Mouse (Mus musculus): ENCODE measurements around the gene Gm4305. TPM values are rescaled to one million over a fixed set of nuclear protein-coding genes. Genes with fewer than 3 reads are reported as not detected.

Gm4305 gene
- total RNA-seq (2023), result not detected

DNA sequence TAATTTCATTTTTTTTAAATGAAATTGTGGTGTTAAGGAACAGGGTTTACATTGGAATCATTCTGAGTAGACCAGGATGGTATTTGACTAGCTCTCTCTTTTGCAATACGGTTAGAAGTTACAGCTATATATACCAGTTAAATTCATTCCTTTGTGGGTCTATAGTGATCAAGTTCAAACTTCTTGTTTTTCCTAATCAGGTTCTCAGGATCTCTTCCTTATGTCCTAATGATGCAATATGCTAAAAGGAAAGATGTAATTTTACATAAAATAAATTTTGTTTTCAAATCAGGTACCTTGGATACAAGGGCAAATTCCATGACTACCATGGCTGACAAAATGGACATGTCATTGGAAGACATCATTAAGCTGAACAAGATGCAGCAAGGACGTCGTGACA lies at the start of gene Gm4305:
Gene Gm4305, plus strand, starts transcription at position 301 of the 400 bp plus-strand sequence.

DNA sequence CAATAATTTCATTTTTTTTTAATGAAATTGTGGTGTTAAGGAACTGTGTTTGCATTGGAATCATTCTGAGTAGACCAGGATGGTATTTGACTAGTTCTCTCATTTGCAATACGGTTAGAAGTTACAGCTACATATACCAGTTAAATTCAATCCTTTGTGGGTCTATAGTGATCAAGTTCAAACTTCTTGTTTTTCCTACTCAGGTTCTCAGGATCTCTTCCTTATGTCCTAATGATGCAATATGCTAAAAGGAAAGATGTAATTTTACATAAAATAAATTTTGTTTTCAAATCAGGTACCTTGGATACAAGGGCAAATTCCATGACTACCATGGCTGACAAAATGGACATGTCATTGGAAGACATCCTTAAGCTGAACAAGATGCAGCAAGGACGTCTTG lies 15.5 kb upstream of the Gm4305 start, which contains the start of gene Gm4301:
Gene Gm4301, plus strand, starts transcription at position 301 of the 400 bp plus-strand sequence.

DNA sequence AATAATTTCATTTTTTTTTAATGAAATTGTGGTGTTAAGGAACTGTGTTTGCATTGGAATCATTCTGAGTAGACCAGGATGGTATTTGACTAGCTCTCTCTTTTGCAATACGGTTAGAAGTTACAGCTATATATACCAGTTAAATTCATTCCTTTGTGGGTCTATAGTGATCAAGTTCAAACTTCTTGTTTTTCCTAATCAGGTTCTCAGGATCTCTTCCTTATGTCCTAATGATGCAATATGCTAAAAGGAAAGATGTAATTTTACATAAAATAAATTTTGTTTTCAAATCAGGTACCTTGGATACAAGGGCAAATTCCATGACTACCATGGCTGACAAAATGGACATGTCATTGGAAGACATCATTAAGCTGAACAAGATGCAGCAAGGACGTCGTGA lies 10.4 kb upstream of the Gm4305 start, which contains the start of gene Gm4302:
Gene Gm4302, plus strand, starts transcription at position 301 of the 400 bp plus-strand sequence.

DNA sequence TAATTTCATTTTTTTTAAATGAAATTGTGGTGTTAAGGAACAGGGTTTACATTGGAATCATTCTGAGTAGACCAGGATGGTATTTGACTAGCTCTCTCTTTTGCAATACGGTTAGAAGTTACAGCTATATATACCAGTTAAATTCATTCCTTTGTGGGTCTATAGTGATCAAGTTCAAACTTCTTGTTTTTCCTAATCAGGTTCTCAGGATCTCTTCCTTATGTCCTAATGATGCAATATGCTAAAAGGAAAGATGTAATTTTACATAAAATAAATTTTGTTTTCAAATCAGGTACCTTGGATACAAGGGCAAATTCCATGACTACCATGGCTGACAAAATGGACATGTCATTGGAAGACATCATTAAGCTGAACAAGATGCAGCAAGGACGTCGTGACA lies 5.2 kb upstream of the Gm4305 start, which contains the start of gene Gm4303:
Gene Gm4303, plus strand, starts transcription at position 301 of the 400 bp plus-strand sequence.

DNA sequence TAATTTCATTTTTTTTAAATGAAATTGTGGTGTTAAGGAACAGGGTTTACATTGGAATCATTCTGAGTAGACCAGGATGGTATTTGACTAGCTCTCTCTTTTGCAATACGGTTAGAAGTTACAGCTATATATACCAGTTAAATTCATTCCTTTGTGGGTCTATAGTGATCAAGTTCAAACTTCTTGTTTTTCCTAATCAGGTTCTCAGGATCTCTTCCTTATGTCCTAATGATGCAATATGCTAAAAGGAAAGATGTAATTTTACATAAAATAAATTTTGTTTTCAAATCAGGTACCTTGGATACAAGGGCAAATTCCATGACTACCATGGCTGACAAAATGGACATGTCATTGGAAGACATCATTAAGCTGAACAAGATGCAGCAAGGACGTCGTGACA lies 10.1 kb downstream of the Gm4305 start, which contains the start of gene Gm4307:
Gene Gm4307, plus strand, starts transcription at position 301 of the 400 bp plus-strand sequence.

DNA sequence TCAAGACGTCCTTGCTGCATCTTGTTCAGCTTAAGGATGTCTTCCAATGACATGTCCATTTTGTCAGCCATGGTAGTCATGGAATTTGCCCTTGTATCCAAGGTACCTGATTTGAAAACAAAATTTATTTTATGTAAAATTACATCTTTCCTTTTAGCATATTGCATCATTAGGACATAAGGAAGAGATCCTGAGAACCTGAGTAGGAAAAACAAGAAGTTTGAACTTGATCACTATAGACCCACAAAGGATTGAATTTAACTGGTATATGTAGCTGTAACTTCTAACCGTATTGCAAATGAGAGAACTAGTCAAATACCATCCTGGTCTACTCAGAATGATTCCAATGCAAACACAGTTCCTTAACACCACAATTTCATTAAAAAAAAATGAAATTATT lies 31.6 kb downstream of the Gm4305 start, which contains the start of gene Gm4312:
Gene Gm4312, minus strand, starts transcription at position 101 of the 400 bp plus-strand sequence.

Other genes with a start within 250 kb of the Gm4305 start
- gene Gm4301, start 15.4 kb upstream of the Gm4305 start, total RNA-seq (2023), result not detected
- not detected for gene Gm4302, start 10.3 kb upstream of the Gm4305 start, total RNA-seq (2023)
- gene Gm4303, start 5.1 kb upstream of the Gm4305 start, total RNA-seq (2023), result not detected
- not detected for gene Gm4307, start 10.2 kb downstream of the Gm4305 start, total RNA-seq (2023)
- not detected for gene Gm4312, start 31.5 kb downstream of the Gm4305 start, total RNA-seq (2023)
- 1 to 10 TPM; 1.3 to 2.0 TPM for gene Tmtc3, start 136.3 kb downstream of the Gm4305 start, total RNA-seq (2023)
- gene Cep290, start 136.5 kb downstream of the Gm4305 start, total RNA-seq (2023), result 1 to 10 TPM; 1.9 to 3.6 TPM
- gene 4930430F08Rik, start 239.3 kb downstream of the Gm4305 start, total RNA-seq (2023), result 10 to 100 TPM in 1 of 2 experiments, 1 to 10 TPM in 1; 5.4 to 11.7 TPM
- gene 1700017N19Rik, start 239.4 kb downstream of the Gm4305 start, total RNA-seq (2023), result not detected

Measured in B cell, adult 67 days (primary cell).